Mouse (Mus musculus): ENCODE data around the gene Scpep1. TPM values are rescaled to one million over a fixed set of nuclear protein-coding genes. Genes with fewer than 3 reads are reported as not detected.
"Not testable (repeated sequence)": the region's sequence is repeated elsewhere in the genome, so short reads cannot be mapped to it uniquely, and the experiment has no call there.

Scpep1 gene
- polyA plus RNA-seq, 1 experiment from 2014 or later: 142 TPM

DNA sequence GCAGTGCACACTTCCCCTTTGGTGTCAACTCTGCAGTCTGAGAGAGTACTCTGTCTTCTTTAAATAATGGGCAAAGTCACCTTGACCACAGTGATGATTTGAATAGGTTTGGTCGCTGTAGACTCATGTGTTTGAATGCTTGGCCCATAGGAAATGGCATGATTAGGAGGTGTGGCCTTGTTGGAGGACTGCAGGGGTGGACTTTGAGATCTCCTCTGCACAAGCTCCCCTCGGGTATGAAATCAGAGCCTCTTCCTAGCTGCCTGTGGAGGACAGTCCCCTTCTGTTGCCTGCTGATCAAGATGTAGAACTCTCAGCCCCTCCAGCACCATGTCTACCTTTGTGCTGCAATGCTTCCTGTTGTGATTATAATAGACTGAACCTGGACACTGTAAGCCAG lies 51.2 kb downstream of the Scpep1 start:
- ATAC-seq: peak; percentile 76
- Histone ChIP-seq H3K27me3 (replicated peaks) (no peaks in the 10 kb centered on the region), H3K4me2 (replicated peaks) (no peak overlapping the region), H3K4me3 (replicated peaks) (no peak overlapping the region), H3K36me3 (no peaks in the 10 kb centered on the region), H3K27ac (no peak overlapping the region), H3K4me1 (replicated peaks) (no peaks in the 10 kb centered on the region), H3K9me3 (no peaks in the 10 kb centered on the region), H3K9ac (no peak overlapping the region)
- 42% methylated on average over 2 of the region's 2 CpGs for WGBS

DNA sequence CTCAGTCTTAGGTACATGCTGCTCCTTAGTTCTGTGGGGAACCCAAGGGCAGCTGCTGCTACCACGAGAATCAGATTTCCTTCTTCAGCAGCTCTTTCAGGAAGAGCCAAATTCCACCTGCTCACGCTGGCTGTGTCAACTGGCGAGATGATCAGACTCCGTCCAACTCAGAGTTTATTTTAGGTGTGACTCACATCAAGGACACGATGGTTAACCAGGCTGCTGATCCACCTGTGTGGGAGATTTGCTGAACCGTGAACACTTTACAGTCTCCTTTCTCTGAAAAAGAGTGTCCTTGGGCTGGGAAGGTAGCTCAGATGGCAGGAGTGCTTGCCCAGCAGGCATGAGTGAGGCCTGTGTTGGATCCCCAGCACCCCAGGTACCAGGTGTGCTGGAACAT lies 52.5 kb downstream of the Scpep1 start:
- H3K4me1 ChIP-seq (replicated peaks): no peaks in the 10 kb centered on the region
- 61% methylated on average over 6 of the region's 6 CpGs for WGBS
- no peak for ATAC-seq

DNA sequence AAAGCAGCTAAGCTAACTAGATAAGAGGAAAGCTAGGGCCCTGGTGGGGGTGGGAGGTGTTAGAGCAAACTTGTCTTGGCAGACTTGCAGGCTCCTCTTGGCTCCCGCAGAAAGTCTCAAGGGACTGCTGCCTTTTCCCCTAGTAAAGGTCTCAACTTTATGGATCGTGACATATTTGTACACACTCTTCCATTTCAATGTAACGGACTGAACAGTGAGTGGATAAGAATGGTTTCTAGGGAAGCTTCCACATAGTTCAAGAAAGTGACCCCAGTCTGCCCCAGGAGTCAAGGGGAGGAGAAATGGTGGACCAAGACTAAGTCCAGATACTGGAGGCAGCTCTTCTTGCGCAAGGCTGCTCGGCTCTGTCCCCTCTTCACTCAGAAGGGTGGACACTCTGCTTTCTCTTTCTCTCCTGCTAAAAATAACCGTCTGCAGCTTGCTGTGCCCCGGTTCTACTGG lies 53.9 kb downstream of the Scpep1 start:
- 0 out of 2 replicates have a peak, but pooled peaks cover 3% of the 10 kb centered on the region for H3K4me1 ChIP-seq (replicated peaks)
- H3K36me3 ChIP-seq: no peaks in the 10 kb centered on the region
- H3K27ac ChIP-seq: no peak overlapping the region
- 62% methylated on average over 7 of the region's 7 CpGs for whole genome bisulfite sequencing
- H3K27me3 ChIP-seq (replicated peaks): no peaks in the 10 kb centered on the region
- no peak for ATAC-seq
- no peak overlapping the region for H3K4me3 ChIP-seq (replicated peaks)
- H3K9ac ChIP-seq: no peak overlapping the region
- no peaks in the 10 kb centered on the region for H3K9me3 ChIP-seq
- no peak overlapping the region for H3K4me2 ChIP-seq (replicated peaks)

More for the DNA sequence above, 52.5 kb downstream of the Scpep1 start:
- no peaks in the 10 kb centered on the region for H3K9me3 ChIP-seq
- no peaks in the 10 kb centered on the region for H3K27me3 ChIP-seq (replicated peaks)
- H3K4me2 ChIP-seq (replicated peaks): no peak overlapping the region
- H3K9ac ChIP-seq: no peak overlapping the region
- H3K4me3 ChIP-seq (replicated peaks): no peak overlapping the region
- H3K27ac ChIP-seq: no peak overlapping the region
- H3K36me3 ChIP-seq: no peaks in the 10 kb centered on the region

DNA sequence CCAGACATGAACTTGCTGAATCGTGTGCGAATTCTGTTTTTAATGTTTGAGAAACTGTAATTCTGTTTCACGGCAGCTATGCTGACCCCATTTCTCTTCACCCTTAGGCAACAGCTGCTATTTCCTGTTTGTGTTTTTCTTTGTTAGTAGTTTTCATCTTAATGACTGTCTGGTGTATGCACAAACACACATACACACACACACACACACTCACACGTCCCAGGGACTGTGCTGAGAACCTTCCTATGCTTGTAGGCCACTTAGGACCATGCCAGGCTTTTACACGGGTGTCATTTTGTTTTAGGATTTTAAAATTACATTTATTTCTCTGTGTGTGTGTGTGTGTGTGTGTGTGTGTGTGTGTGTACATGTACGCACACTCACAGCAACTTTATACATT lies 55.7 kb downstream of the Scpep1 start:
- H3K9ac ChIP-seq: no peak overlapping the region
- no peaks in the 10 kb centered on the region for H3K9me3 ChIP-seq
- no peak overlapping the region for H3K27ac ChIP-seq
- no peak overlapping the region for H3K4me3 ChIP-seq (replicated peaks)
- 0 out of 2 replicates have a peak, but pooled peaks cover 3% of the 10 kb centered on the region for H3K4me1 ChIP-seq (replicated peaks)
- no peak overlapping the region for H3K4me2 ChIP-seq (replicated peaks)
- 91% methylated on average over 6 of the region's 6 CpGs for WGBS
- no peaks in the 10 kb centered on the region for H3K27me3 ChIP-seq (replicated peaks)
- no peak for ATAC-seq
- H3K36me3 ChIP-seq: no peaks in the 10 kb centered on the region

DNA sequence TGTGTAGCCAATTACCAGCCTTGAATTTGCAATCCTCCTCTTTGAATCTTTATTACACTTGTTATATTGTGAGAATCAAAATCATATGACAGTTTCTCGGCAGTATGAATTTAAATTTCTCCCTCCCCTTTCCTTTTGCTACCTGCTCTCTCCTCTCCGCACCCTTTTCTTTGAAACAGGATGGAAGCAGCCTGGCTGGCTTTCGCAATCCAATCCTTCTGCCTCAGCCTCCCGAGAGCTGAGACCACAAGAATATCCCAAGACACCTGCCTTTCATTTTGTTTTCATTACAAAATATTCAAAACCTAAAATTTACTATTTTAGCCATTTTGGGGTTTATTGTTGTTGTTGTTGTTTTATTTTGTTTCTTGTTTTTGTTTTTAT lies 56.9 kb downstream of the Scpep1 start:
- no peaks in the 10 kb centered on the region for H3K36me3 ChIP-seq
- no peak overlapping the region for H3K4me2 ChIP-seq (replicated peaks)
- no peak overlapping the region for H3K27ac ChIP-seq
- ATAC-seq: no peak
- 82% methylated on average over 4 of the region's 4 CpGs for WGBS
- H3K4me3 ChIP-seq (replicated peaks): no peak overlapping the region
- no peaks in the 10 kb centered on the region for H3K27me3 ChIP-seq (replicated peaks)
- H3K4me1 ChIP-seq (replicated peaks): 0 out of 2 replicates have a peak, but pooled peaks cover 3% of the 10 kb centered on the region
- H3K9me3 ChIP-seq: no peaks in the 10 kb centered on the region
- H3K9ac ChIP-seq: no peak overlapping the region

DNA sequence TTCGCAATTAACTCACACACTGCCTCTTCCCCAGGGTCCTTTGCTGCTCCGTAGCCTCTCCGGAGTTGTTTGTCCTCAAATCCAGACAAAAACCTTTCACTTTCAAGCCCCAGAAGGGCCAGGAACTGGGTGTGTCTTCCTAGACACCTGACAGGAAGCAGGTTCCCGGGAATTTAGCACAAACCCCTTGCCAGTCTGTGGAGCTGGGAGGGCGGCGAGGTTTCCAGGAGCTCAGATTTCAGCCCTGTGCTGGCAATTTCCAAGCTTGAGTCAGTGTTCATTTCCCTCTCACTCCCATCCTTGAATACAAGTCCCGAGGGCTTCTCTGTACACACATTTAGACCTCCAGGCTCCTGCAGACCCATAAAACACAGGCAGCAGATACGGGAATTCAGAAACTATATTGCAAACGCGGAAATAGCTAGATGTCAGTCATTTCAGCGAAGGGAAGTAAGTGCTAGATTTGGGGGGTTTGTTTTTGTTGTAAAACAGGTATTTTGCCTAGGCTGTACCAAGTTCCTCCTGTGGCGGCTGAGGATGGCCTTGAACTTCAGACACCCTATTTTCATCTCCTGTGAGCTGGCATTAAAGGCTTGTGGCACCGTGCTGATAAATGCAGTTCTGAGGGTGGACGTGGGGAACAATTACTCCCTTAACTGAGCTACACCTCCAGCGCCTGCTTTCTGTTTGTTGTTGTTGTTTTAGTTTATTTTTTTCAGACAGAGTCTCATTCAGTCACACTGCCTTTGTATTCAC lies 57.5 kb downstream of the Scpep1 start:
- 37% methylated on average over 15 of the region's 15 CpGs for WGBS
- peak; percentile 34; the same call in 1 of the 2 replicates for ATAC-seq
- H3K9me3 ChIP-seq: no peaks in the 10 kb centered on the region
- H3K9ac ChIP-seq: no peak overlapping the region
- H3K36me3 ChIP-seq: no peaks in the 10 kb centered on the region
- no peak overlapping the region for H3K27ac ChIP-seq
- H3K27me3 ChIP-seq (replicated peaks): no peaks in the 10 kb centered on the region
- no peak overlapping the region for H3K4me3 ChIP-seq (replicated peaks)
- H3K4me1 ChIP-seq (replicated peaks): 0 out of 2 replicates have a peak, but pooled peaks cover 3% of the 10 kb centered on the region
- peak overlapping the region; percentile 48 for H3K4me2 ChIP-seq (replicated peaks)

DNA sequence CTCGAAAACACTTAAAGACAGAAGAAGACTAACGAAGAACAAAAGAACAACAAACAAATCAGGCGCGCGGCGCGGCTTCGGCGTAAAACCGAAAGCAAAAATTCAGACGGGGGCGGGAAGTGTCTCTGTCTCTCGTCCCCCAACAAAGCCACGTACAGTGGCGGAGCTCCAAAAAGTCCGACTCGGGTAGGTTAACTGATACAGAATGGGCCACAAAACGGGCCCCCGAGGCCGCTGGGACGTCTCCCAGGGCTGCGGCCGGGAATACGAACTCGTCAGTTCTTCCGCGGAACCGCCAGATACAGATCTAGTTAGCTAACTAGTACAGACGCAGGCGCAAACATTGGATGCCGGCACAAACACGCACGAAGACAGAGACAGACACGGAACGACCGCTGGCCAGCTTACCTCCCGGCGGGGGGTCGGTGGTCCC lies 59.4 kb downstream of the Scpep1 start:
- ATAC-seq; H3K9me3 ChIP-seq; H3K36me3 ChIP-seq; H3K9ac ChIP-seq; H3K27ac ChIP-seq; H3K27me3 ChIP-seq (replicated peaks); H3K4me1 ChIP-seq (replicated peaks): not testable (repeated sequence)
- 20% methylated on average over 30 of the region's 39 CpGs for WGBS
- Histone ChIP-seq H3K4me2 (replicated peaks) (peak overlapping the region; percentile 40), H3K4me3 (replicated peaks) (peak overlapping the region; percentile 24)

DNA sequence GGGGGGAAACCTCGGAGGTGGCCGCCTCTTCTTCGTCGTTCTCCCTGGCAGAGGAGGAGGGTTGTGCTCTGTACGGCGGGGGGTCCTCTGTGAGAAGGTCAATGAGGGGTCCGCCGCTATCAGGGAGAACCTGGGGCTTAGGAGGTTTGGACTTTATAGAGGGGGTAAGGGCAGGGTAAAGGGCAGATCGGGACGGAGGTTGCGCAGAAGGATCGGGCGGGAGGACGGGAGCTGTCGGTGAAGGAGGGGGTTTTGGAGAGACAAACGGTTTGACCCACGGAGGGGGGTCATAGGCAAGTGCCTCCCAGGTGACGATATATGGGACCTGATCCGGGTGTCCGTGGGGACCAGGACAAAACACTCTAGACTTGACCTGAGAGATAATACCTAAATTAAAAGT lies 60.0 kb downstream of the Scpep1 start:
- H3K9me3 ChIP-seq; H3K4me3 ChIP-seq (replicated peaks); H3K4me1 ChIP-seq (replicated peaks); H3K27me3 ChIP-seq (replicated peaks); ATAC-seq; H3K36me3 ChIP-seq; H3K9ac ChIP-seq; H3K27ac ChIP-seq: not testable (repeated sequence)
- WGBS: 47% methylated on average over 16 of the region's 20 CpGs
- peak overlapping the region; percentile 30; the same call in 1 of the 2 replicates for H3K4me2 ChIP-seq (replicated peaks)

DNA sequence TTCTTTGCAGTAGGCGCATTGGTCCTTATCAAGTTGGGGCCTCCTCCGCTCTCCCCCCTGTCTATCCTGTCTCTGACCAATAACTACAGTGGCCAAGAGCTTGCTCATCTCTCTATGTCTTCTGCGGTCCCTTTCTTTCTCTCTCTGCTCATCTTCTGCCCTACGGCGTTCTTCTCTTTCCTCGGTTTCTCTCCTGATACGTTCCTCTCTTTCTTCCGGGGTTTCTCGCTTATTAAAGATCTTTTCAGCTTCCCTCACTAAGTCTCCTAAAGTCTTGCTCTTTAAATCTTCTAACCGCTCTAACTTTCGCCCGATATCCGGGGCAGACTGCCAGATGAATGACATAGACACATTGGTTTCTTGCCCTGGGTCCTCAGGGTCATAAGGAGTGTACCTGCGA lies 61.0 kb downstream of the Scpep1 start:
- H3K4me1 ChIP-seq (replicated peaks); ATAC-seq; H3K9ac ChIP-seq; H3K27me3 ChIP-seq (replicated peaks); H3K27ac ChIP-seq; H3K4me2 ChIP-seq (replicated peaks); H3K36me3 ChIP-seq; H3K9me3 ChIP-seq; H3K4me3 ChIP-seq (replicated peaks): not testable (repeated sequence)
- WGBS: 90% methylated on average over 12 of the region's 14 CpGs

DNA sequence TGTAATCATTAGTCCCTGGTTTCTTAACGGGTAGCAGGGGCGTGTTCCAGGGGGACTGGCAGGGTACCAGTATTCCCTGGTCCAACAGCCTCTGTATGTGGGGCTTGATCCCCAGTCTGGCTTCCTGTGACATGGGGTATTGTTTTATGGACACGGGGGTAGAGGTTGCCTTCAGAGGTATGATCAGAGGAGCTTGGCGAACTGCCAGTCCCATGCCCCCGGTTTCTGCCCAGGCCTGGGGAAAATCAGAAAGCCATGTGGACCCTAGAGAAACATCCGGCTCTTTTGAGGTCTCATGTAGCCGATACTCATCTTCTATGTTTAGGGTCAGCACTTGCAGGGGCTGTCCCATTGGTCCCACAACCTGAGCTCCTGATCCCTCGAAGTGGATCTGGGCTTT lies 61.8 kb downstream of the Scpep1 start:
- 91% methylated on average over 3 of the region's 8 CpGs for WGBS
- not testable (repeated sequence) for H3K4me1 ChIP-seq (replicated peaks); ATAC-seq

DNA sequence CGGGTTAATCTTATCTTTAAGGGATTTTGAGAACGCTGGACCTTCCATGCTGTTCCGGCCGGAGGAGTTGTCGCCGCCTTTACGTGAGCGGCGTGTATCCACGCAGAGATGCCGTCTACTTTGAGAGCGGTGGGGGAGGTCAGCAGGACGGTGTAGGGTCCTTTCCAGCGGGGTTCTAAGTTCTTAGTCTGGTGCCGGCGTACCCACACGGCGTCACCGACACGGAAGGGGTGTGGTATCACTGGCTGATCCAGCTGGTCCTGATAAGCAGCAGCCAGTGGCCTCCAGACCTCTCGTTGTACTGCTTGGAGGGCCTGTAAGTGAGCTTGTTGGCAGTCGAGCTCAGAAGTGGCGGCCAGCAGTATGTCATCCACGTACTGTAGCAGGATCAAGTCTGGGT lies 62.5 kb downstream of the Scpep1 start:
- H3K9me3 ChIP-seq; H3K27me3 ChIP-seq (replicated peaks); H3K27ac ChIP-seq; H3K36me3 ChIP-seq; ATAC-seq; H3K4me2 ChIP-seq (replicated peaks); H3K4me3 ChIP-seq (replicated peaks); H3K4me1 ChIP-seq (replicated peaks); H3K9ac ChIP-seq: not testable (repeated sequence)
- 90% methylated on average over 23 of the region's 24 CpGs for WGBS

More for the DNA sequence above, 61.8 kb downstream of the Scpep1 start:
- not testable (repeated sequence) for H3K36me3 ChIP-seq; H3K4me3 ChIP-seq (replicated peaks); H3K9me3 ChIP-seq; H3K27me3 ChIP-seq (replicated peaks); H3K4me2 ChIP-seq (replicated peaks); H3K27ac ChIP-seq; H3K9ac ChIP-seq

DNA sequence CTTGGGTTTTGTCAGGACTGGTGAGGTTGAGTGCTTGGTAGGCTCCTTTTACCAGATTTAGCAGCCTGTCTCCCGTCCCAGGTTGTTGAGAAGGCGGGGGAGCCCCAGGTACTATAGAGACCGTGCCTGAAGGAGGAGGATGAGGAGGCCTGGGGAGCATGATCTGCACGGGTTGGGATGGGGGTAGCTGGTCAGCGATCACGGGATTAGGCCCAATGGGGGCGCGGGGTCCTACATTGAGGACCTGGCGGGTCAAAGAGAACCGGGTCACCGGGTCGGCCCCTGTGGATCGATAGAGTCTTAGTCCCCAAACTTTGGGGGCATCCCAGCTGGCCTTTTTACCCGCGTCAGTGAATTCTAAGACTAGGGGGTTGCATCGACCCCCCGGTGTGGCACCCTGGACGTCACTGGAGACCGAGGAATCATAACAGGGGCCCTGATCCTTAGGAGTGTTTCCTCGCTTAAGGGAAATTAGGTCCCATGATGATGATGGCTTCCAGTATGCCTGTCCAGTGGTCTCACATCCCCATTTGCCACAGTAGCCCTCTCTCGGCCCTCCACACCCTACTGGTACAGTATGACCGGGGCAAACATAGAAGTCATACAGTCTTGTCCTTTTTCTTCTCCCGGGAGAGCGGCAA lies 63.2 kb downstream of the Scpep1 start:
- not testable (repeated sequence) for H3K9me3 ChIP-seq; H3K27me3 ChIP-seq (replicated peaks); H3K36me3 ChIP-seq; H3K4me2 ChIP-seq (replicated peaks); H3K4me3 ChIP-seq (replicated peaks); H3K27ac ChIP-seq; H3K9ac ChIP-seq; ATAC-seq; H3K4me1 ChIP-seq (replicated peaks)
- 97% methylated on average over 20 of the region's 24 CpGs for WGBS

DNA sequence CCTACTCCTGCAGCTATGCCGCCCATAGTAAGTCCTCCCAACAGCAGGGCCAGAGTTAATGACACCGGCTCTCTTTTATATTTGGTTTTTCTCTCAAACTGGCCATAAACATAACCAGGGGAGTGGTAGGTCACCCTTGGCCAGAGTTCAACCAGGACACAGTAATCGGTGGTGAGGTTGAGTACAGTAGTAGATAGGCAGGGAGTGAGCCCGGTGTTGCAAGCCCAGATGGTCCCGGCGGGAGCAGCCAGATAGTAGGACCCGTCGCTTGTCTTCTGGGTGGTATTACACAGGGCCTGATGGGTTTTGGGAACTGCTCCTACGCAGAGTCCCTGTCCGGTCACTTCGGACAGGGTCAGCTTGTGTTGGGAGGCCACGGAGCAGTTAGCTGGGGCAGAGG lies 63.8 kb downstream of the Scpep1 start:
- not testable (repeated sequence) for H3K27me3 ChIP-seq (replicated peaks); H3K36me3 ChIP-seq; H3K9me3 ChIP-seq; H3K4me1 ChIP-seq (replicated peaks); ATAC-seq; H3K9ac ChIP-seq; H3K4me2 ChIP-seq (replicated peaks); H3K4me3 ChIP-seq (replicated peaks); H3K27ac ChIP-seq
- 94% methylated on average over 12 of the region's 12 CpGs for WGBS
